Mouse (Mus musculus) adipocyte (in vitro differentiated cells): ENCODE results near the gene Amacr.

Experiments used
- DNase-seq: peaks from one replicate; pipeline ENCODE4 v3.0.0-alpha.2; 2016; ENCODE audit warnings: low spot score

The Amacr gene

GRCm38 (mm10) chr15:10990411-10990810 is 8.9 kb downstream of the Amacr start:
- DNase-seq = no peak

GRCm38 (mm10) chr15:10991566-10991965 is 10.0 kb downstream of the Amacr start:
- peak; percentile 39 for DNase-seq

DNA sequence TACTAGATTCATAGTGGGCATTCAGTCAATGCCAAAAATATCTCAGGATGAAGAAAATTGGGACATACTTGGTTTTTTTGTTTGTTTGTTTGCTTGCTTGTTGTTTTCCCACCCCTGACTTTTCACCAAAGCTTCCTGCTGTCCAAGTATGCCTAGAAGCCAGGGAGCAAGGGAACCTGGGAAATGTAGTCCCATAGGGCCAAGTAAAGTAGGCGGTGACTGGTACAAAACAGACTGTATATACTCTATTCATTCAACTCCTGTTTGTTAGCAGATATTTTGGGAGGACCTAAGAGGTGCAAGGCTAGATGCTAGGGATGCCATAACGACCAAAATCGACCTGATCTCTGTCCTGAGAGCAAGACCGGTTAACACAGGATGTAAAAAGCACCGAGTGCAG is 18.3 kb downstream of the Amacr start:
- peak; percentile 53 for DNase-seq

- no peak for DNase-seq
Observed at GRCm38 (mm10) chr15:11000421-11000820, 18.9 kb downstream of the Amacr start, which contains the start of gene Slc45a2. Slc45a2 (plus strand) TSS chr15:11000721.

GRCm38 (mm10) chr15:11003791-11004190 is 22.2 kb downstream of the Amacr start:
- no peak for DNase-seq

- no peak for DNase-seq
Observed at GRCm38 (mm10) chr15:11004646-11005045, 23.1 kb downstream of the Amacr start.

DNA sequence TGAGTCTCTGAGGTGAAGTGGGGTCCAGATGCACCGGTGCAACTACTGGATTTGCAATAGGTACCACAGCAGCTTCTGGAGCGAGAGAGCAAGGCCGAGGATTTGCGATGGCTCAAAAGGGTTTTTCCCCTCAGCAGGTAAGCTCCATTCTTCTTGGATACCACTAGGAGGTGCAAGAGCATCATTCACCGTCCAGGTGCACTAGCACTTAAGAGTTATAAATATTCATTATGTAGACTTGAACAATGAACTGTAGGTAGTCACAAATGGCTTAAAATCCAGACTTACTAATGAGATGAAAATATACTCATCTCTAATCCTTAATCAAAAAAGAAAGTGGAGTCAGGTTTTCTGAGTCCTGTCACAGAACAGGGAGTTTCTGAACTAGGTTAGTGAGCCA is 27.2 kb downstream of the Amacr start:
- peak; percentile 13 for DNase-seq

GRCm38 (mm10) chr15:11010976-11011548 is 29.5 kb downstream of the Amacr start:
- no peak for DNase-seq

DNA sequence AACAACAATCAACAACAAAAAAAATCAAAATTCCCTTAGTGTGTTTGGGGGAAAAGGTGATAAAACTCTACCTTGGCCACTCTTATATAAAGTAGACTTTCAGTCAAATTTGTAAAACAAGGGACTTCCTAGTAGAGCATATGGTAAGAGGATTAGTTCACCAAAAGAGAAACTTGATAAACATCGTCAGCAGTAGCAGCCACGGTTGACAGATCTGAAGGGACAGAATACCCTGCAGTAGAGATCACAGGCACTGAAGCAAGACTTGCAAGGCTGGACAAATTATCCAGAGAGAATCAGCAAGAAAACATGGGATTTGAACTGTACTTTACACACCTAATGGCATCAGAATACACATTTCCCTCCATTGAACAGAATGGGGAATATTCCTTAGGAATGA is 33.4 kb downstream of the Amacr start:
- DNase-seq = no peak

DNA sequence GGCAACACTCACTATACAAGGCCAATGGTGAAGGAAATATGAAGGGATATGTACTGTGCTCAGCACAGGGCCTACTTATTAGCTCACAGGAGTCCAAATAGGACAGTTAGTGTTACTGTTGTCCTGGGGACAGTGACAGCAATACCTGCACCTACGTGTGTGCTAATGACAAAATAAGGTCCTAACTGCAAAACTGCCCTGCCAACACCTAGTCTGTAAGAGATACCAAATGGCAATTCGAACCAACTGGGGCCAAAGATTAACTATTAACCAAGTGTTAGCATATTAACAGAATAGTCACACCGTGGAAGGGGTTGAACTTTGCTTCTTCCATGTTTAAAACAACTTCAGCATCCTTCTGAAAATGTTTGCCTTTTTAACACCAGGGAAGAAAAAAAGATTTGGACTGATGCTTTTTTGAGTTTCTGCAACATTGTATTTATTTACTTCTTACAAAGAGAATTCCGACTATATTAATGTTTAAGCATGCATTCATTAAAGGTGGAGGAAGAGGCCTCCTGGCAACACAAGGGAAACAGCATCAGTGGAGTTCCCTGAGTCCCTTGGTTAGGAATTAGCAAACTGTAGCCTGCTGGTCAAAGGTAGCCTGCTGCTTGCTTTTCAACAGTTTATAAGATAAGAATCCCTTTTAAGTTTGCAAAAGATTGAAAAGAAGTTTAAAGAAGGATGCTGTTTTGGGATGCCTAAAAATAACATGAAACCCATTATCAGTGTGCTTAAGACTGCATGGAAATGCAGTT is 45.4 kb downstream of the Amacr start:
- no peak for DNase-seq

GRCm38 (mm10) chr15:11030188-11030587 is 48.6 kb downstream of the Amacr start:
- DNase-seq = no peak

GRCm38 (mm10) chr15:11035947-11036474 is 54.5 kb downstream of the Amacr start:
- DNase-seq = no peak

- DNase-seq = no peak
Observed at GRCm38 (mm10) chr15:11036535-11037375, 55.2 kb downstream of the Amacr start.

- DNase-seq = no peak
Observed at GRCm38 (mm10) chr15:11037376-11037695, 55.8 kb downstream of the Amacr start.

DNA sequence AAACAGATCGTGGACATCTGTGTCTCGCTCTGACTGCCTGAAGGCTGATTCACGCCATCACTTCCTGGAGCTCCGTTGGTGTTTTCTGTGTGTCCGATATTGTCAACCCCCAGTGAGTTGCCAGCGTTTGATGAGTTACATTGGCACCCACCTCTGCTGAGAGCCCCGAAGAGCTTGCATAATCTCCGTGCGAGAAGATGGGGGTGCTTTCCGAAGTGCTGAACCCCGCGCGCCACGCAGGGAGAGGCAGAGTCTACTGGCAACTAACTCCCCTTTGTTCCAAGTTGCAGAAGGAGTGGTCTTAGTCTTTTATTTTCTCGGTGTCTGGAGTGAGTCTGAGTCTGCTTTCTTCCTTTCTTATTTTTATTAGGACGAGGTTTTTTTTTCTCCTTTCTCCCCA is 56.2 kb downstream of the Amacr start, which contains the start of gene Rxfp3:
Gene Rxfp3, minus strand, starts transcription at position 281 of the 400 bp plus-strand sequence.
- no peak for DNase-seq

- peak; percentile 80 for DNase-seq
Observed at GRCm38 (mm10) chr15:11038476-11038875, 56.9 kb downstream of the Amacr start.

GRCm38 (mm10) chr15:11040067-11040466 is 58.5 kb downstream of the Amacr start:
- DNase-seq = no peak

GRCm38 (mm10) chr15:11041229-11041628 is 59.7 kb downstream of the Amacr start:
- DNase-seq = no peak

DNA sequence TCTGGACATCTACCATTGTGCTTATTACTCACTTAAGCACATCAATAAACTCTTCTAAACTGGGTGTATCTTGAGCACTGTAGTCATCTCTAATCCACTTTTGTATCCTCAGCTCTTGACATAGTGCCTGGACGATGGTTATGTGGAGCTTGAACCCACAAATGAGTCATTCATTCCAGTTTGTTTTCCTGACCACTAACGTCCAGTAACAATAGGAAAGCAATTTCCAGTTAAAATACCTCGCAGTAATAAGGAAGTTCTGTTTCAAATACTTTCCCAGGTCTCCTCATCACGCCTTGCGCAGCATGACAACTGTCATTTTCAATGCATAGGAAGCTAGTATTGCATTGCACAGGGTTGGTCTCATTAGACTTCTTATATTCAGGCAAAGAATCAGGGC is 61.3 kb downstream of the Amacr start:
- no peak for DNase-seq
